Mouse (Mus musculus): ENCODE data around the gene 2010111I01Rik.

DNA sequence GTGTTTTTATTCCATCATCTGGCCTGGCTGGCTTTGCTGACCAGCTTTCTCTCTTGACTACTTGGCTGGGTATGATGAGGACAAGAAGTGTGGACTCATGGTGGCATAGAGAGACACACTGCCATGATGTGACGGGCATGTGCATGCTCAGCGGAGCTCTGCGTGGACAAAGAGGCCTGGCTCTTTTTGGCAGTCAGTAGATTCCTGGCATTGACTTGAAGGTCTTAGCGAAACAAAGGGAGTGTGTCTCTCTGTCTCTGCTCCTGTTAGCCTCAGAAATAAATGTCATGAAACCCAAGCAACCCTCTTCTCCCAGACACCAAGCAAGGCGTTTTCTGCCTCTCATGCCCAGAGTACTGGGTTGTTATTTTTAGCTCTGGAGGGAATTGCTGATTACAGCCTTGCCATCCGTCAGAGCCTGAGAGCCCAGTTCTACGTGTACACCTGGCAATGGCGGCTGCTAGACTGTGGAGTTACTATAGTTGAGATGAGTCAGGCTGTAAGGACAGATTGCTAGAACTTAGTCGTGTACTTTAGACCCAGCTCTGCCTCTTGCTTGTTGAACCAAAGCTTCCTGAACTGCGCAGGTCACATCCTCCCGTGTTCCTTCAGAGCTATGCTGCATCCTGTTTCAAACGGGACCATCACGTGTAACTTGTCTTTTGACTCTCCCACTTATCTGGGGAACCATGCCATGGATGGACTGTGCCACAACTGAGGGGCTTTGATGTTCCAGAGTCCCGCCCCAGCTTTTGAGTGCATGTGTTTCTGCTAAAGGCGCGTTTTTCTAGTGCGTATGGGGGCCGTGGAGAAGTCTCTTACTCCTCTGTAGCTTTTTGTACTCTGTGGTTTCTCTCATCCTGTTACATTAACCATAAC lies 296.3 kb downstream of the 2010111I01Rik start:
- TF ChIP-seq POLR2A (IDR thresholded peaks at IDR 0.05; ENCODE audit: borderline replicate concordance, low read depth, low read length) (no peak), CTCF (IDR thresholded peaks at IDR 0.05; ENCODE audit: low read depth, low read length) (no peak)

Measured in bone marrow macrophage, adult 2 months (primary cell).